Mouse (Mus musculus): ENCODE data around the gene Pin1rt1. TPM values are rescaled to one million over a fixed set of nuclear protein-coding genes. Genes with fewer than 3 reads are reported as not detected.

Pin1rt1 gene
- polyA plus RNA-seq, 1 experiment = not detected

- WGBS = 9% methylated on average over 46 of the region's 46 CpGs
- Histone ChIP-seq H3K4me3 (replicated peaks; ENCODE audit: control insufficient read depth, low read depth, low read length) (peak overlapping the region; percentile 25), H3K4me1 (ENCODE audit: control insufficient read depth, insufficient read depth, low read length) (no peaks in the 10 kb centered on the region), H3K27ac (ENCODE audit: control insufficient read depth, insufficient read depth, low read depth, low read length, poor library complexity) (no peak overlapping the region)
- TF ChIP-seq POLR2A (IDR thresholded peaks at IDR 0.05; ENCODE audit: borderline replicate concordance, control insufficient read depth, low read depth, low read length) (no peak), CTCF (IDR thresholded peaks at IDR 0.05; ENCODE audit: control insufficient read depth, insufficient read depth, low read length) (no peak)
These were observed 25.9 kb upstream of the Pin1rt1 start for GRCm38 (mm10) chr2:104741896-104742740.

- H3K27ac ChIP-seq (ENCODE audit: control insufficient read depth, insufficient read depth, low read depth, low read length, poor library complexity) = no peak overlapping the region
- TF ChIP-seq CTCF (IDR thresholded peaks at IDR 0.05; ENCODE audit: control insufficient read depth, insufficient read depth, low read length) (no peak), POLR2A (IDR thresholded peaks at IDR 0.05; ENCODE audit: borderline replicate concordance, control insufficient read depth, low read depth, low read length) (no peak)
- 79% methylated on average over 7 of the region's 7 CpGs for WGBS
- H3K4me3 ChIP-seq (replicated peaks; ENCODE audit: control insufficient read depth, low read depth, low read length) = no peak overlapping the region
- H3K4me1 ChIP-seq (ENCODE audit: control insufficient read depth, insufficient read depth, low read length) = no peaks in the 10 kb centered on the region
These were observed 25.0 kb upstream of the Pin1rt1 start for GRCm38 (mm10) chr2:104741015-104741758.

- TF ChIP-seq POLR2A (IDR thresholded peaks at IDR 0.05; ENCODE audit: borderline replicate concordance, control insufficient read depth, low read depth, low read length) (no peak), CTCF (IDR thresholded peaks at IDR 0.05; ENCODE audit: control insufficient read depth, insufficient read depth, low read length) (no peak)
- Histone ChIP-seq H3K4me3 (replicated peaks; ENCODE audit: control insufficient read depth, low read depth, low read length) (no peak overlapping the region), H3K4me1 (ENCODE audit: control insufficient read depth, insufficient read depth, low read length) (no peaks in the 10 kb centered on the region), H3K27ac (ENCODE audit: control insufficient read depth, insufficient read depth, low read depth, low read length, poor library complexity) (no peak overlapping the region)
- 73% methylated on average over 7 of the region's 7 CpGs for WGBS
These were observed 24.2 kb upstream of the Pin1rt1 start for GRCm38 (mm10) chr2:104740248-104740949.

- 74% methylated on average over 2 of the region's 2 CpGs for WGBS
- H3K4me1 ChIP-seq (ENCODE audit: control insufficient read depth, insufficient read depth, low read length) = no peaks in the 10 kb centered on the region
- H3K27ac ChIP-seq (ENCODE audit: control insufficient read depth, insufficient read depth, low read depth, low read length, poor library complexity) = no peak overlapping the region
- no peak for TF ChIP-seq POLR2A (IDR thresholded peaks at IDR 0.05; ENCODE audit: borderline replicate concordance, control insufficient read depth, low read depth, low read length)
- TF ChIP-seq CTCF (IDR thresholded peaks at IDR 0.05; ENCODE audit: control insufficient read depth, insufficient read depth, low read length) = no peak
- H3K4me3 ChIP-seq (replicated peaks; ENCODE audit: control insufficient read depth, low read depth, low read length) = no peak overlapping the region
These were observed 23.5 kb upstream of the Pin1rt1 start for GRCm38 (mm10) chr2:104739691-104740090.

GRCm38 (mm10) chr2:104736241-104736640 lies 20.1 kb upstream of the Pin1rt1 start:
- TF ChIP-seq CTCF (IDR thresholded peaks at IDR 0.05; ENCODE audit: control insufficient read depth, insufficient read depth, low read length) (no peak), POLR2A (IDR thresholded peaks at IDR 0.05; ENCODE audit: borderline replicate concordance, control insufficient read depth, low read depth, low read length) (no peak)
- WGBS = 74% methylated on average over 7 of the region's 7 CpGs
- no peak overlapping the region for H3K4me3 ChIP-seq (replicated peaks; ENCODE audit: control insufficient read depth, low read depth, low read length)
- no peak overlapping the region for H3K27ac ChIP-seq (ENCODE audit: control insufficient read depth, insufficient read depth, low read depth, low read length, poor library complexity)
- peaks cover 1% of the 10 kb centered on the region for H3K4me1 ChIP-seq (ENCODE audit: control insufficient read depth, insufficient read depth, low read length)

- H3K27ac ChIP-seq (ENCODE audit: control insufficient read depth, insufficient read depth, low read depth, low read length, poor library complexity) = no peak overlapping the region
- TF ChIP-seq POLR2A (IDR thresholded peaks at IDR 0.05; ENCODE audit: borderline replicate concordance, control insufficient read depth, low read depth, low read length) = no peak
- TF ChIP-seq CTCF (IDR thresholded peaks at IDR 0.05; ENCODE audit: control insufficient read depth, insufficient read depth, low read length) = no peak
- WGBS = 45% methylated on average over 7 of the region's 7 CpGs
- H3K4me1 ChIP-seq (ENCODE audit: control insufficient read depth, insufficient read depth, low read length) = peaks cover 1% of the 10 kb centered on the region
- no peak overlapping the region for H3K4me3 ChIP-seq (replicated peaks; ENCODE audit: control insufficient read depth, low read depth, low read length)
These were observed 16.5 kb upstream of the Pin1rt1 start for GRCm38 (mm10) chr2:104732562-104733256.

- Histone ChIP-seq H3K27ac (ENCODE audit: control insufficient read depth, insufficient read depth, low read depth, low read length, poor library complexity) (peak overlapping the region; percentile 79), H3K4me1 (ENCODE audit: control insufficient read depth, insufficient read depth, low read length) (peaks cover 1% of the 10 kb centered on the region), H3K4me3 (replicated peaks; ENCODE audit: control insufficient read depth, low read depth, low read length) (peak overlapping the region; percentile 66)
- WGBS = 6% methylated on average over 9 of the region's 9 CpGs
- no peak for TF ChIP-seq POLR2A (IDR thresholded peaks at IDR 0.05; ENCODE audit: borderline replicate concordance, control insufficient read depth, low read depth, low read length)
- TF ChIP-seq CTCF (IDR thresholded peaks at IDR 0.05; ENCODE audit: control insufficient read depth, insufficient read depth, low read length) = no peak
These were observed 15.9 kb upstream of the Pin1rt1 start for GRCm38 (mm10) chr2:104732033-104732444.
